Mouse (Mus musculus) liver, embryonic 15.5 days (tissue): ENCODE measurements around the gene Pde12. TPM values are rescaled to one million over a fixed set of nuclear protein-coding genes. Genes with fewer than 3 reads are reported as not detected.
"Not testable (repeated sequence)": the region's sequence is repeated elsewhere in the genome, so short reads cannot be mapped to it uniquely, and the experiment has no call there.

Source experiments
- ATAC-seq: fragments of 200-750 bp; cut with Nextera tagmentation; 2 replicates; pipeline ENCODE4 v1.8.0; 2017; ENCODE audit warnings: moderate number of reproducible peaks, mild to moderate bottlenecking, moderate library complexity; ENCODE audit not compliant: insufficient read depth
- H3K27ac ChIP-seq: fragments of 300-500 bp; sonication (generic); replicated peaks from 2 replicates; pipeline ENCODE4 v1.5.1; 2015; ENCODE audit warnings: mild to moderate bottlenecking, inconsistent platforms
- H3K27me3 ChIP-seq: fragments of 300-500 bp; sonication (generic); 2 replicates; pipeline ENCODE4 v1.6.1; 2015; ENCODE audit warnings: mild to moderate bottlenecking, inconsistent platforms
- H3K36me3 ChIP-seq: fragments of 300-500 bp; sonication (generic); replicated peaks from 2 replicates; pipeline ENCODE4 v1.6.1; 2015; ENCODE audit warnings: moderate library complexity, mild to moderate bottlenecking, inconsistent platforms
- H3K4me1 ChIP-seq: fragments of 300-500 bp; sonication (generic); replicated peaks from 2 replicates; pipeline ENCODE4 v1.6.1; 2015; ENCODE audit warnings: inconsistent platforms
- H3K4me2 ChIP-seq: fragments of 300-500 bp; sonication (generic); 2 replicates; pipeline ENCODE4 v1.6.1; 2015; ENCODE audit warnings: moderate library complexity, mild to moderate bottlenecking, inconsistent platforms
- H3K4me3 ChIP-seq: fragments of 300-500 bp; sonication (generic); replicated peaks from 2 replicates; pipeline ENCODE4 v1.5.1; 2015; ENCODE audit warnings: mild to moderate bottlenecking, inconsistent platforms
- H3K9ac ChIP-seq: fragments of 300-500 bp; sonication (generic); 2 replicates; pipeline ENCODE4 v1.6.1; 2015; ENCODE audit warnings: moderate library complexity, mild to moderate bottlenecking, inconsistent platforms
- H3K9me3 ChIP-seq: fragments of 300-500 bp; sonication (generic); replicated peaks from 2 replicates; pipeline ENCODE4 v1.6.1; 2016; ENCODE audit warnings: inconsistent platforms
- WGBS: fragments of 180-500 bp; shearing (Covaris S2); methylation state at CpG from one replicate; pipeline ENCODE4 v1.1.7; 2015; ENCODE audit warnings: mixed read lengths; ENCODE audit not compliant: insufficient replicate concordance; 5-methylcytosine and 5-hydroxymethylcytosine counted together
- polyA plus RNA-seq: library from polyadenylated mRNA; unstranded; fragments of >200 nt; fragmentation: Nextera tagmentation; extraction: Ambion mirVana; gene quantifications from 2 replicates; pipeline ENCODE4 v1.2.1, GENCODE M21; 2015

Pde12 gene
- 6.0 and 6.2 TPM in 2 replicates for polyA plus RNA-seq

DNA sequence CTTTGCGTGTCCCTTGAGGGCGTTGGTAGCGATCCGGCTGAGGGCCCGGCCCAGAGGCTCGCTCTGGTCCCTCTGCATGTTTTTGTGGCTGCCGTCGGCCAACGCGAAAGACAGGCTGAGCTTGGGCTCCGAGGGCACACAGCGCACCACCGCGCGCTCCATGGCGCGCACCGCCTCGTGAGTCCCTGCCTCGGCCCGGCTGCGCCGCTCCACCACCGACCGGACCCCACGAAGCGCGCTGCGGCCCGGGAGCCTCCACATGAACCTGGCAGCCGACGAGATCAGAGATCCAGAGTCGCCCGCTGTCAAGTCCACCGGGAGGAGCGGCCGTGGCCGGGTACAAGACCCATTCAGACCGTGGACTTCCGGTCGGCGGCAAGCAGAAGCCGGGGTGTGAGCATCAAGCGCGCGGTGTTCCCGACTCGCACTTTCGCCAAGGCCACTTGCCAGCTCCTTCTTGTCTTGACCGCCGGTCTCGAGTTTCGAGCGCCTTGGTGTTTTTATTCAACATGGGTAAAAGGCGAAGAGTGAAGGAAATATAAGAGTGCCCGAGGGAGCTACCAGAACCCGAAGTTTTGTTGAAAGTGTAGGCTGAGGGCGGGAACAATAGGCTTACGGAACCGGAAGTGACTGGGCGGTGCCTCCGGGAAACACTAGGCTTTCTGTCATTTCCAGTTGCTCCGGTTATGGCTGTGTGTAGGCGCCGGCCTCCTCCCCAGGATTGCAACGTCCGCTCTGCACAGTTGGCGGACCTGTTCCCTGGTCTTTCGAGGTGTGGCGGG lies at the start of gene Pde12:
Pde12 (minus strand) TSS at position 592 of the 782 bp plus-strand sequence.
- peak within 1 kb of the TSS; percentile 85 for H3K27ac ChIP-seq
- H3K36me3 ChIP-seq, result peaks cover 17% of the 10 kb centered on the region
- no peaks in the 10 kb centered on the region for H3K27me3 ChIP-seq
- peak within 1 kb of the TSS; percentile 77 for H3K9ac ChIP-seq
- no peaks in the 10 kb centered on the region for H3K9me3 ChIP-seq
- H3K4me1 ChIP-seq, result peaks cover 47% of the 10 kb centered on the region
- peak within 1 kb of the TSS; percentile 86 for H3K4me3 ChIP-seq
- ATAC-seq, result peak; percentile 84
- under 1% methylated on average over 70 of the region's 70 CpGs for WGBS
- peak within 1 kb of the TSS; percentile 95 for H3K4me2 ChIP-seq

DNA sequence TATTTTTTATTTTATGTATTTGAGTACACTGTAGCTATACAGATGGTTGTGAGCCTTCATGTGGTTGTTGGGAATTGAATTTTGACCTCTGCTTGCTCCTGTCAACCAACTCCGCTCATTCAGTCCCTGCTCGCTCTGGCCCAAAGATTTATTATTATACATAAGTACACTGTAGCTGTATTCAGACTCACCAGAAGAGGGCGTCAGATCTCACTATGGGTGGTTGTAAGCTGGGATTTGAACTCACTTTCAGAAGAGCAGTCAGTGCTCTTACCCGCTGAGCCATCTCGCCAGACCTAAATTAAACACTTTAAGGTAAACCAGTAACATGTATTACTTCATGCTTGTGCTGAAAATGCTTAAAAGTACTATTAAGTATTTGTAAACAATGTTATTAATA lies 35.6 kb upstream of the Pde12 start:
- H3K27me3 ChIP-seq, H3K4me2 ChIP-seq, H3K4me3 ChIP-seq, H3K9ac ChIP-seq, H3K27ac ChIP-seq, ATAC-seq, H3K9me3 ChIP-seq, H3K4me1 ChIP-seq, H3K36me3 ChIP-seq: not testable (repeated sequence)
- WGBS, result 70% methylated on average over 5 of the region's 5 CpGs

DNA sequence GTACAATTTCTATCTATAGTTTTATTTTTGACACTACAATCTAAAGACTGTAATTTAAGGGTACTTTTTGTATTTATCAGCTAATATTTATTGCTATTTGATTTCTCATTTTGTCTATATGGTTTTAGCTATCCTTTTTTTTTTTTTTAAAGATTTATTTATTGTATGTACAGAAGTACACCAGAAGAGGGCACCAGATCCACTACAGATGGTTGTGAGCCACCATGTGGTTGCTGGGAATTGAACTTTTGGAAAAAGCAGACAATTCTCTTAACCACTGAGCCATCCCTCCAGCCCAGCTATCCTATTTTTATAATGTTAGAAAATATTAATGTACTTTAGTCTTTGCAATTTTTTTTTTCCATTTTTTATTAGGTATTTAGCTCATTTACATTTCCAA lies 28.2 kb upstream of the Pde12 start:
- Histone ChIP-seq H3K27me3 (no peaks in the 10 kb centered on the region), H3K4me1 (no peaks in the 10 kb centered on the region), H3K4me3 (no peak overlapping the region), H3K9me3 (no peaks in the 10 kb centered on the region), H3K4me2 (no peak overlapping the region), H3K9ac (no peak overlapping the region), H3K36me3 (no peaks in the 10 kb centered on the region), H3K27ac (no peak overlapping the region)
- no peak for ATAC-seq

- WGBS, result 72% methylated on average over 3 of the region's 3 CpGs
Measured at GRCm38 (mm10) chr14:26692974-26693373, 23.3 kb upstream of the Pde12 start, which contains the start of gene Dnah12. TSS of gene Dnah12 (plus strand) at chr14:26693274.

GRCm38 (mm10) chr14:26691363-26691762 lies 21.7 kb upstream of the Pde12 start:
- Histone ChIP-seq H3K4me3 (no peak overlapping the region), H3K36me3 (no peaks in the 10 kb centered on the region), H3K4me2 (no peak overlapping the region), H3K27ac (no peak overlapping the region), H3K27me3 (no peaks in the 10 kb centered on the region), H3K9me3 (no peaks in the 10 kb centered on the region), H3K4me1 (no peaks in the 10 kb centered on the region), H3K9ac (no peak overlapping the region)
- WGBS, result 57% methylated on average over 2 of the region's 2 CpGs
- no peak for ATAC-seq

More at GRCm38 (mm10) chr14:26692974-26693373, 23.3 kb upstream of the Pde12 start, which contains the start of gene Dnah12:
- H3K4me3 ChIP-seq, result no peak within 1 kb of the TSS
- no peak within 1 kb of the TSS for H3K4me2 ChIP-seq
- no peak for ATAC-seq
- H3K4me1 ChIP-seq, result no peaks in the 10 kb centered on the region
- no peaks in the 10 kb centered on the region for H3K36me3 ChIP-seq
- no peak within 1 kb of the TSS for H3K27ac ChIP-seq
- H3K27me3 ChIP-seq, result no peaks in the 10 kb centered on the region
- no peaks in the 10 kb centered on the region for H3K9me3 ChIP-seq
- H3K9ac ChIP-seq, result no peak within 1 kb of the TSS

DNA sequence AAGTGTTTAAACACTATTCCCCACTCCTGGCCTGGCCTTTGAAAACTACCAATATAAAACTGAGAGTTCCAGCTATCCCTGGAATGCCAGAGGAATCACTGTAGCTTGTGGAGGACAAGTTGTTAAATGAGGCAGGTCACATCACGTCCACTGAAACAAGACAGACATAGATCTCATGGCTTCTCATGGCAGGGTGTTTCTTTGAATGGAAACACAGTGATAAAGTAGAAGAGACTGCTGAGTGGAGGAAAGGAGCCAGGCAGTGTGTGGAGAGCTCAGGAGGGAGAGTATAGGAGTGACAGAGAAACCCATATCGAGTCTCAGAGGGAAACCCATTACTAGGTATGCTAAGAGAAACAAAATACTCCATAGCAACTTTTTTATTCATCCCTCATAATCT lies 21.0 kb upstream of the Pde12 start:
- no peak overlapping the region for H3K4me2 ChIP-seq
- no peak overlapping the region for H3K4me3 ChIP-seq
- no peak overlapping the region for H3K27ac ChIP-seq
- WGBS, result 50% methylated on average over 2 of the region's 2 CpGs
- H3K36me3 ChIP-seq, result no peaks in the 10 kb centered on the region
- H3K27me3 ChIP-seq, result no peaks in the 10 kb centered on the region
- no peak for ATAC-seq
- no peaks in the 10 kb centered on the region for H3K4me1 ChIP-seq
- no peak overlapping the region for H3K9ac ChIP-seq
- H3K9me3 ChIP-seq, result no peaks in the 10 kb centered on the region

GRCm38 (mm10) chr14:26675791-26676190 lies 6.1 kb upstream of the Pde12 start:
- H3K27ac ChIP-seq, result peak overlapping the region; percentile 24; the same call in 1 of the 2 replicates
- peak; percentile 71 for ATAC-seq
- H3K9ac ChIP-seq, result no peak overlapping the region
- H3K4me2 ChIP-seq, result peak overlapping the region; percentile 65
- H3K4me1 ChIP-seq, result peaks cover 40% of the 10 kb centered on the region
- H3K27me3 ChIP-seq, result no peaks in the 10 kb centered on the region; the same call in 1 of the 2 replicates
- WGBS, result 37% methylated on average over 5 of the region's 5 CpGs
- no peaks in the 10 kb centered on the region for H3K9me3 ChIP-seq
- no peaks in the 10 kb centered on the region for H3K36me3 ChIP-seq
- H3K4me3 ChIP-seq, result peak overlapping the region; percentile 37

DNA sequence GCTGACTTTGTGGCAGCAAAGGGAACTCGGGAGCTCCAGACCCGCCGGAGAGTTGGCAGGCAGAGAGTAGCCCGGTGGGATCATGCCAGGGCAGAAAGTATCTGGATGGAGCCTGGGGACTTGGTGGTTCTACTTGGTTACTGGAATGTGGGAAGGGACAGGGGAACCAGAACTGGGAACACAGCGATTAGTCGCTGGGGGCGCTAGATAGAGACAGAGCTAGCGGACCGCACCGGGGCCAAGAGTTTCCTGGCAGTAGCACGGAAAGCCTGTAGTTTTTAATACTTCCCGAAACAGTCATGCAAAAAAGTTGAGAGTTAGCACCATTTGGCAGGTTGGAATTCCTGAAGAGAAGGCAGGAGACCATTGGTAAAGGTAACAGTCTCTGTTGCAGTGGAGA lies 5.7 kb upstream of the Pde12 start:
- Histone ChIP-seq H3K9ac (no peak overlapping the region), H3K36me3 (no peaks in the 10 kb centered on the region), H3K4me1 (peaks cover 44% of the 10 kb centered on the region), H3K4me3 (peak overlapping the region; percentile 37), H3K9me3 (no peaks in the 10 kb centered on the region), H3K27me3 (no peaks in the 10 kb centered on the region; the same call in 1 of the 2 replicates), H3K27ac (peak overlapping the region; percentile 24; the same call in 1 of the 2 replicates), H3K4me2 (peak overlapping the region; percentile 65)
- peak; percentile 58; the same call in 1 of the 2 replicates for ATAC-seq
- WGBS, result 22% methylated on average over 12 of the region's 12 CpGs

- not testable (repeated sequence) for H3K27ac ChIP-seq, ATAC-seq, H3K4me3 ChIP-seq, H3K4me2 ChIP-seq, H3K36me3 ChIP-seq, H3K9me3 ChIP-seq, H3K9ac ChIP-seq, H3K27me3 ChIP-seq
- 71% methylated on average over 2 of the region's 2 CpGs for WGBS
- peaks cover 45% of the 10 kb centered on the region for H3K4me1 ChIP-seq
Measured at GRCm38 (mm10) chr14:26674476-26675169, 4.9 kb upstream of the Pde12 start.

DNA sequence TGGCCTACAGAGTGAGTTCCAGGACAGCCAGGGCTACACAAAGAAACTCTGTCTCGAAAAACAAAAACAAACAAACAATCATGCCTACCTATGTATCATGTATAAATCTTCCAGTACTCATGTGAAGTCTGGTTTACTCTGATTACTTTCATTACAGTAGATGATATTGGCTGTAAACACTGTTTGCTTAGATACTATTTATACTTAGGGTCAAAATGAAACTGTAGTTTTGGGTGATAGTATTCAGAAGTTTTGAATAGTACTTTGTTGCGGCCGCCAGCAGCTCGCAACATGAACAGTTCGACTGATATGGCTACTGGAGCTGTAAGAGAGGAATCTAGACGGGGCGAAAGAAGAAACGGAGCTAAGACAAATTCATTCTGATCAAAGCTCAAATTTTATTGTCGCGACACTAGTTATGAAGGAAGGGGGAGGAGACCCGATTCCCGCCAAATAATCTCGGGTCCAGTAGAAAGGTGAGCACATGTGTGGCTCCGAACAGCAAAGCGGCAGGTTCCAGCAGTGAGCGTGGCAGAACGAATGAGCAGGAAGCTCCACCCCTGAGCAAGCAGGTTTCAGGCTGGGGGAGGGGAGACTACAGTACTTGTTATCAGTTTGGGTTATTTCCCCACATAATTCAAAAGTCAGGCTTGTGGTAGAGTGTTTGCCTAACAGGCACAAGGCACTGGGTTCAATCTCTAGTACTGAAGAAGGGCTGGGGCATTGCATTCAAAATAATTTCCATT lies 2.4 kb upstream of the Pde12 start:
- 26% methylated on average over 17 of the region's 17 CpGs for WGBS
- peaks cover 53% of the 10 kb centered on the region for H3K4me1 ChIP-seq
- not testable (repeated sequence) for H3K36me3 ChIP-seq, H3K27me3 ChIP-seq, ATAC-seq, H3K27ac ChIP-seq, H3K9me3 ChIP-seq
- 0 out of 2 replicates have a peak overlapping the region, but pooled peaks have one; percentile 32 for H3K9ac ChIP-seq
- peak overlapping the region; percentile 95 for H3K4me2 ChIP-seq
- H3K4me3 ChIP-seq, result peak overlapping the region; percentile 41

GRCm38 (mm10) chr14:26670964-26671363 lies 1.3 kb upstream of the Pde12 start:
- peaks cover 60% of the 10 kb centered on the region for H3K4me1 ChIP-seq
- peak overlapping the region; percentile 86 for H3K4me3 ChIP-seq
- H3K4me2 ChIP-seq, result peak overlapping the region; percentile 95
- H3K27me3 ChIP-seq, result no peaks in the 10 kb centered on the region
- H3K27ac ChIP-seq, result peak overlapping the region; percentile 53
- H3K36me3 ChIP-seq, result peaks cover 5% of the 10 kb centered on the region; the same call in 1 of the 2 replicates
- H3K9me3 ChIP-seq, result no peaks in the 10 kb centered on the region
- ATAC-seq, result no peak
- no peak overlapping the region for H3K9ac ChIP-seq
